Comparison of ENCODE assay signal across 23 mouse cellular contexts in genomic region chr12:97090577-97091214, GRCm38 (mm10).
DNase-seq lines count a peak whose midpoint lies in the region; ATAC-seq lines count a peak whose summit lies in the region.
"Had no signal": no experiment of that assay in that cellular context is flagged by ENCODE, and none has a peak within 500 bp of the region (broad histone marks: within the 10 kb centered on the region; RNA-seq: fewer than 3 reads in every experiment).

No protein-coding gene starts in this region.

- H3K4me1 ChIP-seq in midbrain, embryonic 13.5 days (replicated peaks): no peaks in the 10 kb centered on the region
- no peaks in the 10 kb centered on the region for H3K4me1 ChIP-seq in midbrain, embryonic 10.5 days
- H3K4me1 ChIP-seq: heart, embryonic 15.5 days; limb, embryonic 15.5 days had no signal

- H3K36me3 ChIP-seq in midbrain, embryonic 13.5 days: no peaks in the 10 kb centered on the region
- no peaks in the 10 kb centered on the region for H3K36me3 ChIP-seq in midbrain, embryonic 10.5 days
- H3K36me3 ChIP-seq: heart, embryonic 15.5 days; limb, embryonic 15.5 days had no signal

- no peak overlapping the region for H3K27ac ChIP-seq in midbrain, embryonic 13.5 days
- no peak overlapping the region for H3K27ac ChIP-seq in midbrain, embryonic 10.5 days (replicated peaks)
- H3K27ac ChIP-seq: heart, embryonic 15.5 days; kidney, postnatal 0 days; left cerebral cortex, adult 2 months; limb, embryonic 15.5 days; liver, embryonic 14.5 days had no signal

- no peaks in the 10 kb centered on the region for H3K9me3 ChIP-seq in midbrain, embryonic 13.5 days
- no peaks in the 10 kb centered on the region for H3K9me3 ChIP-seq in midbrain, embryonic 10.5 days (replicated peaks)
- H3K9me3 ChIP-seq: heart, embryonic 15.5 days; limb, embryonic 15.5 days had no signal

- DNase-seq in adrenal gland, postnatal 25 days: peak; percentile 0
- DNase-seq in adrenal gland, adult 2 months: no peak
- no peak for DNase-seq in midbrain, embryonic 10.5 days (ENCODE audit: low spot score)
- peak; percentile 15 for DNase-seq in embryo, embryonic 10.5 days (ENCODE audit: low spot score)
- DNase-seq in retina, embryonic 14.5 days (ENCODE audit: low spot score): peak; percentile 3
- no peak for DNase-seq in kidney, postnatal 14 days
- DNase-seq: cerebellum, adult 11-12 months; cerebellum, postnatal 10 days; forebrain, postnatal 0 days; gastrocnemius, postnatal 36 days; heart, postnatal 36 days; kidney, adult 18-20 months; left cerebral cortex, postnatal 4 days; lung, embryonic 14.5 days; thymus, adult 18-20 months; thymus, postnatal 4 days had no signal

- no peaks in the 10 kb centered on the region for H3K27me3 ChIP-seq in midbrain, embryonic 13.5 days
- H3K27me3 ChIP-seq in midbrain, embryonic 10.5 days (ENCODE audit: low read depth, poor library complexity, severe bottlenecking): no peaks in the 10 kb centered on the region
- H3K27me3 ChIP-seq: heart, embryonic 15.5 days; limb, embryonic 15.5 days had no signal

- H3K4me3 ChIP-seq in midbrain, embryonic 13.5 days (replicated peaks): no peak overlapping the region
- H3K4me3 ChIP-seq in midbrain, embryonic 10.5 days: no peak overlapping the region
- H3K4me3 ChIP-seq: heart, embryonic 15.5 days; left cerebral cortex, adult 2 months; limb, embryonic 15.5 days had no signal

- peak; percentile 63; the same call in 1 of the 2 replicates for ATAC-seq in midbrain, embryonic 13.5 days
- ATAC-seq: forebrain, postnatal 0 days; inflammation-experienced regulatory T-cells, adult 6 months had no signal

- no peak overlapping the region for H3K9ac ChIP-seq in midbrain, embryonic 13.5 days (replicated peaks)
- H3K9ac ChIP-seq: forebrain, postnatal 0 days; heart, embryonic 15.5 days; limb, embryonic 15.5 days; liver, embryonic 14.5 days; lung, embryonic 14.5 days had no signal

- H3K4me2 ChIP-seq in midbrain, embryonic 13.5 days (replicated peaks): no peak overlapping the region
- H3K4me2 ChIP-seq: heart, embryonic 15.5 days; limb, embryonic 15.5 days; lung, embryonic 14.5 days had no signal

- WGBS in midbrain, embryonic 13.5 days: 56% methylated on average over 2 of the region's 2 CpGs
- WGBS in midbrain, embryonic 10.5 days: 75% methylated on average over 2 of the region's 2 CpGs

Comparison
In these comparisons a context has a peak if more than half of its experiments do, and no peak if none do; other contexts are left out.
1. DNase-seq: peak in adrenal gland, postnatal 25 days (single experiment), embryo, embryonic 10.5 days (single experiment) and retina, embryonic 14.5 days (single experiment); none in adrenal gland, adult 2 months (single experiment), midbrain, embryonic 10.5 days (single experiment) and kidney, postnatal 14 days (single experiment).